Mouse (Mus musculus) kidney, adult 11 months (tissue): Measurements from ENCODE around the gene Ankrd40.
A peak's percentile ranks its signal among the peaks of the same experiment; 100 is the strongest.

Experiments used
- DNase-seq: peaks from one replicate; pipeline ENCODE4 v3.0.0; 2022

Gene Ankrd40

GRCm38 (mm10) chr11:94323271-94323925 is 4.4 kb upstream of the Ankrd40 start:
- no peak for DNase-seq

GRCm38 (mm10) chr11:94324618-94325017 is 3.2 kb upstream of the Ankrd40 start:
- no peak for DNase-seq

GRCm38 (mm10) chr11:94326961-94327411 is 815 bp upstream of the Ankrd40 start:
- peak; percentile 44 for DNase-seq

DNA sequence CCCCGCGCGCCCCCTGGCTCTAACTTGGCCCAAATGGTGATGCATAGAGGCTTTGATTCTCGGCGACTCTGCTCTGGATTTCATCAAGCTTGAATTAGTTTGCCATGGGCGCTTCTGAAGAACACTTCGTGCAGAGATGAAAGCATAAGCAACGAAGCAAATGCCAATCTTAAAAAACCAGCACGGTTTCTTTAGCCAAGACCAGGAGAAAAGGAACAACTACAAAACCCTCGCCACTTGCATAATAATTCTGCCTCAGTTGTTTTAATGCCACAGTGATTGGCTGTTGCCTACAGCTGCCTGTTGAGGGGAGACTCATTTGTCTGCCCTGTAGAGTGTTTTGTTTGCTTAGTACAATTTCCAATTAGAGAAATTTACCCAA is 834 bp downstream of the Ankrd40 start:
- DNase-seq, result no peak

DNA sequence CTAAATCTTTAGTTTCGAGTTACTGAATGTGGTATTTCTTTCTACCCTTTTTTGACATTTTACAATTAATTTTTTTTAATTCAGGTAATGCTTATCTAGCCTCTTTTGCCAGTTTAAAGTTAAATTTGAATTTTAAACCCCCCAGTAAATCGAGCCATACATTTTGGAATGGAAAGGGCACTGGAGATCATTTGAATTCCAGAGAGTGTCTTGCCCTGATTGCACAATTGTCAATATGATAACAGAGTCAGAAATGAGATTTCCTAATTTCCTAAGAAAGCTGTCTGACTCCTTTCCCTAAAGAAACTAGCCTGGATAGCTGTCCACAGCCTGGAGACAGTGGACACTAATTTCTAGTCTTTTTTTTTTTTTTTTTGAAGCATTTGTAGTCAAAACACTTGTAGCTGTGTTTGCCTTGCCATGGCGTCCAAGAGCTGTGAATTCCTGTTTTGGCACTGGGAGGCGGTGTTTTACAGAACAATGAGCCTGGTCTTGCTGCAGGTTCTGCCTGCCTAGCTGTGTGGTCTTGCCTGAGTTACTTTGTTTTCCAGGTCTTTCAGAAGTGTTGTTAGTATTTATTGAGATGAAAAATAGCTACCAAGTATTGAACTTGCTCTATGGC is 1.6 kb downstream of the Ankrd40 start:
- peak; percentile 54 for DNase-seq

DNA sequence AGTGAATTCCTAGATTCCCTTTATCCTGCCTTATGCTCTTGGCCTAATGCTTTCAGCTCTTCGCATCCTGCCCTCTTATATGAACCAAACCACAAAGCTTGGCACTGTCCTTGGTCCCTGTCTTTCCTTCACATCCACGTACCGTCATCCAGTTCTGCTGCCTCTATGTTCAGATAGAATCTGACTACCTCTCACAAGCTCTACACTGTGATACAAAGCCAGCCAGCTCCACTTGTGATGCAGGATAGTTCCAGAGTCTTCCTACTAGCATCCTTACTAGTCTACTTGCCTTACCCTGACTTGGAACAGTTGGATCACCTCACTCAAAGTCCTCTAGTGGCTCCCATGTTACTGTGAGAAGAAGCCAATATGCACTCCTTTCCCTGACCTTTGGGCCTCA is 2.4 kb downstream of the Ankrd40 start:
- no peak for DNase-seq

DNA sequence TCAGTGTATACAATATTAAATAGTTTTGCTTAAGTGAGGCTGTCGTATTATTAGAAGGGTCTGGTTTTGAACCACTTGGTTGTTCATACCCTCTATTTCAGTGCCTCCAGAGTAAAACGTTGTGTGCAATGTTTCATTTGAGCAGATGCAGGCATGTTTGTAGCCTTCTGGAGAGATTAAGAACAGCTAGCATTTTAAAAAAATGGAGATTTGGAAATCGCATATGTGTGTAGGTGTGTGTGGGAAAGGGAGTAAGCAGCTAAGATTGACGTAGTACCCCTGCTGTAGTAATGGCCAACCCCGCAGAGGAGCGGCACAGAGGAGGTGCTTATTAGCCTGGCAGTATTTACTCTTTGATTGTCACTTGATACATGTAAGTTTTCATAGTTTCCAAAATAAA is 4.9 kb downstream of the Ankrd40 start:
- no peak for DNase-seq

GRCm38 (mm10) chr11:94334386-94334968 is 6.7 kb downstream of the Ankrd40 start:
- DNase-seq, result no peak

DNA sequence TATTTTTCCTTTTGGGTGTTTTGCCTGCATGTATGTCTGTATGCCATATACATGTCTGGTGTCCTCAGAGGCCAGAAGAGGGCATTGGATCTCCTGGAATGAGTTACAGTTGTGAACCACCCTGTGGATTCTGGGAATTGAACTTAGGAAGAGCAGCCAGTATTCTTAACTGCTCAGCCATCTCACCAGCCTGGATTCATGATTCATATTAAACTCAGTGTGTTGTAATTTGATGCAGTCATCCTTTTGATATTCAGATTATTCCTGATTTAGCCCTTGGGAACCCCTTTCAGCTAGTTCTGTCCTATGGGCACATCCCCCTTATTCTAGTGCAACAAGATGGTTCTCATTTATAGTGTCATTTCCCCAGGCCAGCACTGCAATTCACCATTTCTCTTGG is 8.8 kb downstream of the Ankrd40 start:
- DNase-seq, result no peak

- DNase-seq, result no peak
Observed at GRCm38 (mm10) chr11:94338347-94338746, 10.5 kb downstream of the Ankrd40 start.

GRCm38 (mm10) chr11:94339732-94340585 is 12.2 kb downstream of the Ankrd40 start:
- peak; percentile 52 for DNase-seq

DNA sequence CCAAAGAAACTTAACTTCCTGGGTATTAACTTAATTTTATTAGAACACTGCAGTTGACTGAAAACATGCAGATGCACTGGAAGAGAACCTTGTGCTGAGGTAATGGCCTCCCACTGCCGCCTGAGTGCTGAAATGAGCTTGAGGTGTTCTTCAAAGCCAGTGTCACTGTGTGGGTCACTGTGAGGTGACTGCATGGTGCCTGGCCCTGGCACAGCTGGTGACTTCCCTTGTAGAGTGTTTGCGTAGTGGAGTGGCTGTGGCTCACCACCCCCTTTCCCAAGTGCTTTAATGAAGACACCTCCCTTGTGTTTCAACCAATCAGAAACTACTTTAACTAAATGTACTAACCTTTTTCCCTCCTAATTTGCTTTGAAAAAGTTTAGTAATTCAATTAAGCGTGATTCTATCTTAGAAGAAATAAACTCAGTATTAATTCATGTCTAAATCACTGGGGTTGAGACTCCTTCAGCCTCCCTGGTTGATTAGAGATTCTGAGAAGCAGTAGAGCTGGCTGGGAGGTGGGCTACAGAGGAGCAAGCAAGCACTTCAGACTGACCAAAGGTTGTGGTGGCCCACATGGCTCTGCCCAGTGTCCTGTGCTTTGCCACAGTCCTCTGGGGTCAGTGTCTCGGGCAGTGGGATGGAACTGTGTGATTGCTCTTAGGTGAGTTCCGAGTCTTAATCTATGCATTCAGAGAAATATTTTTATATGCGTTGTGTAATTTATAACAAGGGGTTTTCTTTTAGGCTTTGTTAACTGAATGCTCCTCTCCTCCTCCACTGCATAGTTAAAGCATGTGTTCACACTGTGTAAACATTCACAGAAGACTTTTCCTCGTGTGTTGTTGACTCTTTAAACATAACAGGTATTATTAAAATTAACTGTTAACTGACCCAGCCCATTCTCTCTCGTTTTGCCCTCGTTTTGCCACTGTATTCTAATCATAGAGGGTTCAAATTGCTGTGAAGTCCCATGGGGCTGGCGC is 13.4 kb downstream of the Ankrd40 start:
- DNase-seq, result no peak

GRCm38 (mm10) chr11:94342114-94342905 is 14.5 kb downstream of the Ankrd40 start:
- no peak for DNase-seq

DNA sequence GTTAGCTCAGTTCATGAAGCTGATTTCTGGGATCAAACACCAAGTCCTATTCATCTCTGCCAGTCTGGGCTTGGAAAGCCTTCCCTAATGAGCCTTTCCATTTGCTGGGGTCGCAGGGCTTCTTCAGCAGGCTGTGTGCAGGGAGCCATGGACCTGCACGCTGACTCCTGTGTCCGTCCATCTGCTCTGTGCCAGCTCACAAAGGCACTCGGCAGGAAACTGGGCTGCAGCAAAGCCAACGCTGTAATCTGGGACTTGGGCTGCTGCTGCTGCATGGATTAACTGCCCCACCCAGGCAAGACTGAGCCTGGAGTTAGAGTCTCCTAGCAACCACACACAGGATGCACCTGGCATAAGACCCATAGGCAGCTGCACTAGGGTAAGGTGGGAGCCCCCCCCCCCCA is 16.2 kb downstream of the Ankrd40 start:
- no peak for DNase-seq

GRCm38 (mm10) chr11:94344470-94344869 is 16.7 kb downstream of the Ankrd40 start:
- no peak for DNase-seq

- DNase-seq, result no peak
Observed at GRCm38 (mm10) chr11:94345926-94346325, 18.1 kb downstream of the Ankrd40 start.

DNA sequence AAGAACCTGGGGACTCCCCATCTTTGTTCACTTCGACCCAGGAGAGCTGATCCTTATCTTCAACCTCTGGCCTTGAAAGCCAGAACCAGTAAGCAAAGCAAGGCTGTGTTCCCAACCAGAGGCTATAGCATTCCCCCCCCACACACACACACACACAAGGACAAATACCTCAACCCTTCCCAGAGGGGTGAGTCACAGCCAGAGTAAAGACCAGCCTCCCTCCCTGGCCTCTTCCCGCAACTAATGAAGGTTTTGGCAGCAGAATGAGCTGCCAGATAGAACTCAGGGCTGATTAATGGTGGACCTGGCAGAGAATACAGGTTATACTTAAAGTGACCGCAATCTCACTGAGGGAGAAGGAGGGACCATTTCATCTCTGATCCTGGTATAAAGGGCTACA is 18.8 kb downstream of the Ankrd40 start:
- DNase-seq, result no peak

- DNase-seq, result no peak
Observed at GRCm38 (mm10) chr11:94347063-94347575, 19.3 kb downstream of the Ankrd40 start.

GRCm38 (mm10) chr11:94349839-94350238 is 22.0 kb downstream of the Ankrd40 start:
- DNase-seq, result no peak

DNA sequence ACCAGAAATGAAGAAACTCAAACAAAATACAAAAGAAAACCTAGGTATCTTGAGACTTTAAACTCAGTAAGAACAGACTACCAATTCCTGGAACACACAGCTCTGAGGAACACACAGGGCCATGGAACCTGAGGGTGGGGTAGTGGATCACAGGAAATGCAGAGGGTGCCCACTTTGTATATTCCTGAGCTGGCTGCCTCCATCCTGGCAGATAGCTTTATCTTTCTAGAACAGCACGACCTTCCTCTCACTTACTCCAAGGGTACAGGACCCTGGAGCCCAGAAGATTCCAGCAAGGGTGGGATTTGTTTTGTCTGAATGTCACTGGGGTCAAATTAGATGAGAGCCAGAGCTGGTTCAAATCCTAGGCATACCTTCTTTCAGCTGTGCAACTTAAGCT is 22.5 kb downstream of the Ankrd40 start:
- DNase-seq, result no peak

- DNase-seq, result no peak
Observed at GRCm38 (mm10) chr11:94351094-94351493, 23.3 kb downstream of the Ankrd40 start.
